Mouse (Mus musculus): ENCODE data around the gene Deup1. TPM values are rescaled to one million over a fixed set of nuclear protein-coding genes. Genes with fewer than 3 reads are reported as not detected.

Gene Deup1
- 0.08 and 0.14 TPM in 2 replicates for polyA plus RNA-seq (2015; fragmentation: Nextera tagmentation; extraction: Ambion mirVana)

- 3% methylated on average over 28 of the region's 28 CpGs for WGBS
- H3K27ac ChIP-seq (ENCODE audit: low read depth, low read length): no peak within 1 kb of the TSS
- H3K9ac ChIP-seq (ENCODE audit: low read depth, low read length): no peak within 1 kb of the TSS
- H3K9me3 ChIP-seq (ENCODE audit: control insufficient read depth): no peaks in the 10 kb centered on the region
- H3K4me1 ChIP-seq (replicated peaks; ENCODE audit: control insufficient read depth, insufficient read depth, low read length): no peaks in the 10 kb centered on the region
- peak within 1 kb of the TSS; percentile 54 for H3K4me2 ChIP-seq (replicated peaks; ENCODE audit: low read depth)
- no peak; the same call in 1 of the 2 replicates for ATAC-seq
- no peaks in the 10 kb centered on the region for H3K36me3 ChIP-seq (ENCODE audit: control insufficient read depth, insufficient read depth)
- H3K27me3 ChIP-seq (replicated peaks; ENCODE audit: control insufficient read depth, insufficient read depth, low read length): no peaks in the 10 kb centered on the region
- H3K4me3 ChIP-seq (ENCODE audit: low read depth, low read length): peak within 1 kb of the TSS; percentile 18; the same call in 1 of the 2 replicates
- no peak for TF ChIP-seq CTCF (IDR thresholded peaks at IDR 0.05; ENCODE audit: low read depth)
These were observed at the start of gene Deup1 for GRCm38 (mm10) chr9:15627785-15628287. Deup1 (minus strand) TSS chr9:15627933.

- no peak overlapping the region for H3K9ac ChIP-seq (ENCODE audit: low read depth, low read length)
- WGBS: 51% methylated on average over 1 of the region's 1 CpGs
- no peak overlapping the region for H3K27ac ChIP-seq (ENCODE audit: low read depth, low read length)
- no peak for ATAC-seq
- H3K4me1 ChIP-seq (replicated peaks; ENCODE audit: control insufficient read depth, insufficient read depth, low read length): no peaks in the 10 kb centered on the region
- no peaks in the 10 kb centered on the region for H3K27me3 ChIP-seq (replicated peaks; ENCODE audit: control insufficient read depth, insufficient read depth, low read length)
- no peak overlapping the region for H3K4me2 ChIP-seq (replicated peaks; ENCODE audit: low read depth)
- no peaks in the 10 kb centered on the region for H3K9me3 ChIP-seq (ENCODE audit: control insufficient read depth)
- H3K4me3 ChIP-seq (ENCODE audit: low read depth, low read length): no peak overlapping the region
- no peaks in the 10 kb centered on the region for H3K36me3 ChIP-seq (ENCODE audit: control insufficient read depth, insufficient read depth)
- no peak for TF ChIP-seq CTCF (IDR thresholded peaks at IDR 0.05; ENCODE audit: low read depth)
These were observed 44.5 kb upstream of the Deup1 start for GRCm38 (mm10) chr9:15672251-15672650.

- ATAC-seq: no peak
- Histone ChIP-seq H3K4me2 (replicated peaks; ENCODE audit: low read depth) (no peak overlapping the region), H3K4me3 (ENCODE audit: low read depth, low read length) (no peak overlapping the region), H3K9me3 (ENCODE audit: control insufficient read depth) (no peaks in the 10 kb centered on the region), H3K36me3 (ENCODE audit: control insufficient read depth, insufficient read depth) (no peaks in the 10 kb centered on the region), H3K27me3 (replicated peaks; ENCODE audit: control insufficient read depth, insufficient read depth, low read length) (no peaks in the 10 kb centered on the region), H3K9ac (ENCODE audit: low read depth, low read length) (no peak overlapping the region), H3K27ac (ENCODE audit: low read depth, low read length) (no peak overlapping the region), H3K4me1 (replicated peaks; ENCODE audit: control insufficient read depth, insufficient read depth, low read length) (no peaks in the 10 kb centered on the region)
- WGBS: 14% methylated on average over 5 of the region's 5 CpGs
- no peak for TF ChIP-seq CTCF (IDR thresholded peaks at IDR 0.05; ENCODE audit: low read depth)
These were observed 42.3 kb upstream of the Deup1 start for GRCm38 (mm10) chr9:15670002-15670527.

GRCm38 (mm10) chr9:15669452-15669851 lies 41.7 kb upstream of the Deup1 start:
- no peak for TF ChIP-seq CTCF (IDR thresholded peaks at IDR 0.05; ENCODE audit: low read depth)
- H3K36me3 ChIP-seq (ENCODE audit: control insufficient read depth, insufficient read depth): no peaks in the 10 kb centered on the region

GRCm38 (mm10) chr9:15664606-15665005 lies 36.9 kb upstream of the Deup1 start:
- WGBS: 75% methylated on average over 7 of the region's 7 CpGs
- Histone ChIP-seq H3K36me3 (ENCODE audit: control insufficient read depth, insufficient read depth) (no peaks in the 10 kb centered on the region), H3K4me3 (ENCODE audit: low read depth, low read length) (no peak overlapping the region), H3K9me3 (ENCODE audit: control insufficient read depth) (no peaks in the 10 kb centered on the region), H3K27me3 (replicated peaks; ENCODE audit: control insufficient read depth, insufficient read depth, low read length) (no peaks in the 10 kb centered on the region), H3K9ac (ENCODE audit: low read depth, low read length) (no peak overlapping the region), H3K4me1 (replicated peaks; ENCODE audit: control insufficient read depth, insufficient read depth, low read length) (no peaks in the 10 kb centered on the region), H3K4me2 (replicated peaks; ENCODE audit: low read depth) (no peak overlapping the region), H3K27ac (ENCODE audit: low read depth, low read length) (no peak overlapping the region)
- no peak for ATAC-seq
- TF ChIP-seq CTCF (IDR thresholded peaks at IDR 0.05; ENCODE audit: low read depth): no peak

More at GRCm38 (mm10) chr9:15669452-15669851, 41.7 kb upstream of the Deup1 start:
- no peaks in the 10 kb centered on the region for H3K9me3 ChIP-seq (ENCODE audit: control insufficient read depth)
- no peak overlapping the region for H3K9ac ChIP-seq (ENCODE audit: low read depth, low read length)
- no peak overlapping the region for H3K4me3 ChIP-seq (ENCODE audit: low read depth, low read length)
- no peak overlapping the region for H3K27ac ChIP-seq (ENCODE audit: low read depth, low read length)
- WGBS: 37% methylated on average over 3 of the region's 3 CpGs
- no peak overlapping the region for H3K4me2 ChIP-seq (replicated peaks; ENCODE audit: low read depth)
- H3K27me3 ChIP-seq (replicated peaks; ENCODE audit: control insufficient read depth, insufficient read depth, low read length): no peaks in the 10 kb centered on the region
- no peaks in the 10 kb centered on the region for H3K4me1 ChIP-seq (replicated peaks; ENCODE audit: control insufficient read depth, insufficient read depth, low read length)
- ATAC-seq: no peak

- TF ChIP-seq CTCF (IDR thresholded peaks at IDR 0.05; ENCODE audit: low read depth): no peak
- no peaks in the 10 kb centered on the region for H3K9me3 ChIP-seq (ENCODE audit: control insufficient read depth)
- H3K27me3 ChIP-seq (replicated peaks; ENCODE audit: control insufficient read depth, insufficient read depth, low read length): no peaks in the 10 kb centered on the region
- no peaks in the 10 kb centered on the region for H3K36me3 ChIP-seq (ENCODE audit: control insufficient read depth, insufficient read depth)
- no peak overlapping the region for H3K4me3 ChIP-seq (ENCODE audit: low read depth, low read length)
- H3K4me1 ChIP-seq (replicated peaks; ENCODE audit: control insufficient read depth, insufficient read depth, low read length): no peaks in the 10 kb centered on the region
- ATAC-seq: no peak
- WGBS: 59% methylated on average over 6 of the region's 6 CpGs
- H3K9ac ChIP-seq (ENCODE audit: low read depth, low read length): no peak overlapping the region
- no peak overlapping the region for H3K4me2 ChIP-seq (replicated peaks; ENCODE audit: low read depth)
- no peak overlapping the region for H3K27ac ChIP-seq (ENCODE audit: low read depth, low read length)
These were observed 31.3 kb upstream of the Deup1 start for GRCm38 (mm10) chr9:15659069-15659468.

Data from intestine, postnatal 0 days (tissue).